Mouse (Mus musculus): ENCODE data around the gene Tsga10ip. TPM values are rescaled to one million over a fixed set of nuclear protein-coding genes. Genes with fewer than 3 reads are reported as not detected.

The Tsga10ip gene
- polyA plus RNA-seq, 1 experiment = 0.37 TPM

GRCm38 (mm10) chr19:5424092-5424781 lies 21.9 kb upstream of the Tsga10ip start:
- Histone ChIP-seq H3K4me2 (ENCODE audit: low read depth) (peak overlapping the region; percentile 94), H3ac (ENCODE audit: control insufficient read depth, insufficient read length) (peak overlapping the region; percentile 83), H3K36me3 (ENCODE audit: control insufficient read depth, insufficient read depth) (peaks cover 21% of the 10 kb centered on the region), H3K79me2 (ENCODE audit: control insufficient read depth, insufficient read depth) (peaks cover 31% of the 10 kb centered on the region), H3K4me3 (peak overlapping the region; percentile 68), H3K27me3 (ENCODE audit: control insufficient read depth, insufficient read depth, insufficient read length) (no peaks in the 10 kb centered on the region)
- TF ChIP-seq REST (IDR thresholded peaks at IDR 0.05; ENCODE audit: insufficient read depth, insufficient read length) = no peak
- no peak for TF ChIP-seq CEBPB (IDR thresholded peaks at IDR 0.05; ENCODE audit: insufficient read depth, poor library complexity, severe bottlenecking)
- TF ChIP-seq TCF12 (IDR thresholded peaks at IDR 0.05; ENCODE audit: insufficient read depth, poor library complexity, severe bottlenecking) = no peak
- TF ChIP-seq E2F4 (IDR thresholded peaks at IDR 0.05; ENCODE audit: insufficient read depth) = no peak
- TF ChIP-seq POLR2AphosphoS2 (IDR thresholded peaks at IDR 0.05; ENCODE audit: insufficient read length, low read depth) = peak; percentile 4
- TF ChIP-seq MYOG (IDR thresholded peaks at IDR 0.05; ENCODE audit: control insufficient read depth in 1 of 3, insufficient read depth in 1 of 3, insufficient read length in 2 of 3, low read depth in 2 of 3) = no peak
- peak; percentile 39 for TF ChIP-seq POLR2A (IDR thresholded peaks at IDR 0.05; ENCODE audit: insufficient read length, low read depth)
- no peak for TF ChIP-seq USF1 (IDR thresholded peaks at IDR 0.05; ENCODE audit: low read depth)
- peak in 1 of 3 experiments; percentile 26 for TF ChIP-seq MYOD1 (IDR thresholded peaks at IDR 0.05; ENCODE audit: control insufficient read depth in 1 of 3, insufficient read length in 2 of 3, low read depth in 2 of 3)
- TF ChIP-seq SRF (IDR thresholded peaks at IDR 0.05; ENCODE audit: control insufficient read depth, insufficient read length, low read depth) = no peak

- peaks cover 31% of the 10 kb centered on the region for H3K79me2 ChIP-seq (ENCODE audit: control insufficient read depth, insufficient read depth)
- H3K4me2 ChIP-seq (ENCODE audit: low read depth) = peak overlapping the region; percentile 94
- H3ac ChIP-seq (ENCODE audit: control insufficient read depth, insufficient read length) = peak overlapping the region; percentile 83
- H3K27me3 ChIP-seq (ENCODE audit: control insufficient read depth, insufficient read depth, insufficient read length) = no peaks in the 10 kb centered on the region
- TF ChIP-seq MYOG (IDR thresholded peaks at IDR 0.05; ENCODE audit: control insufficient read depth in 1 of 3, insufficient read depth in 1 of 3, insufficient read length in 2 of 3, low read depth in 2 of 3) = no peak
- no peak for TF ChIP-seq USF1 (IDR thresholded peaks at IDR 0.05; ENCODE audit: low read depth)
- no peak for TF ChIP-seq POLR2A (IDR thresholded peaks at IDR 0.05; ENCODE audit: insufficient read length, low read depth)
- no peak for TF ChIP-seq SRF (IDR thresholded peaks at IDR 0.05; ENCODE audit: control insufficient read depth, insufficient read length, low read depth)
- no peak for TF ChIP-seq MYOD1 (IDR thresholded peaks at IDR 0.05; ENCODE audit: control insufficient read depth in 1 of 3, insufficient read length in 2 of 3, low read depth in 2 of 3)
- TF ChIP-seq MAX (IDR thresholded peaks at IDR 0.05; ENCODE audit: low read depth) = no peak
- TF ChIP-seq REST (IDR thresholded peaks at IDR 0.05; ENCODE audit: insufficient read depth, insufficient read length) = no peak
- TF ChIP-seq POLR2AphosphoS2 (IDR thresholded peaks at IDR 0.05; ENCODE audit: insufficient read length, low read depth) = no peak
- no peak for TF ChIP-seq TCF3 (IDR thresholded peaks at IDR 0.05; ENCODE audit: insufficient read length, low read depth)
- no peak for TF ChIP-seq E2F4 (IDR thresholded peaks at IDR 0.05; ENCODE audit: insufficient read depth)
- H3K36me3 ChIP-seq (ENCODE audit: control insufficient read depth, insufficient read depth) = peaks cover 21% of the 10 kb centered on the region
- H3K4me3 ChIP-seq = peak overlapping the region; percentile 68
Observed at GRCm38 (mm10) chr19:5423561-5423960, 21.2 kb upstream of the Tsga10ip start.

- Histone ChIP-seq H3K4me2 (ENCODE audit: low read depth) (peak overlapping the region; percentile 94), H3K27me3 (ENCODE audit: control insufficient read depth, insufficient read depth, insufficient read length) (no peaks in the 10 kb centered on the region), H3K79me2 (ENCODE audit: control insufficient read depth, insufficient read depth) (peaks cover 31% of the 10 kb centered on the region), H3K36me3 (ENCODE audit: control insufficient read depth, insufficient read depth) (peaks cover 21% of the 10 kb centered on the region), H3K4me3 (peak overlapping the region; percentile 68), H3ac (ENCODE audit: control insufficient read depth, insufficient read length) (no peak overlapping the region)
- TF ChIP-seq USF1 (IDR thresholded peaks at IDR 0.05; ENCODE audit: low read depth) = no peak
- no peak for TF ChIP-seq POLR2AphosphoS2 (IDR thresholded peaks at IDR 0.05; ENCODE audit: insufficient read length, low read depth)
- no peak for TF ChIP-seq MYOD1 (IDR thresholded peaks at IDR 0.05; ENCODE audit: control insufficient read depth in 1 of 3, insufficient read length in 2 of 3, low read depth in 2 of 3)
- TF ChIP-seq SRF (IDR thresholded peaks at IDR 0.05; ENCODE audit: control insufficient read depth, insufficient read length, low read depth) = no peak
- TF ChIP-seq CEBPB (IDR thresholded peaks at IDR 0.05; ENCODE audit: insufficient read depth, poor library complexity, severe bottlenecking) = no peak
Observed at GRCm38 (mm10) chr19:5422895-5423443, 20.6 kb upstream of the Tsga10ip start.

GRCm38 (mm10) chr19:5422267-5422666 lies 19.9 kb upstream of the Tsga10ip start:
- peak overlapping the region; percentile 22 for H3K4me2 ChIP-seq (ENCODE audit: low read depth)
- H3K36me3 ChIP-seq (ENCODE audit: control insufficient read depth, insufficient read depth) = peaks cover 21% of the 10 kb centered on the region
- H3ac ChIP-seq (ENCODE audit: control insufficient read depth, insufficient read length) = no peak overlapping the region
- H3K79me2 ChIP-seq (ENCODE audit: control insufficient read depth, insufficient read depth) = peaks cover 31% of the 10 kb centered on the region
- TF ChIP-seq E2F4 (IDR thresholded peaks at IDR 0.05; ENCODE audit: insufficient read depth) (no peak), TCF12 (IDR thresholded peaks at IDR 0.05; ENCODE audit: insufficient read depth, poor library complexity, severe bottlenecking) (no peak), SRF (IDR thresholded peaks at IDR 0.05; ENCODE audit: control insufficient read depth, insufficient read length, low read depth) (no peak)
- no peaks in the 10 kb centered on the region for H3K27me3 ChIP-seq (ENCODE audit: control insufficient read depth, insufficient read depth, insufficient read length)
- no peak overlapping the region for H3K4me3 ChIP-seq

GRCm38 (mm10) chr19:5421784-5422183 lies 19.5 kb upstream of the Tsga10ip start:
- peak in 1 of 3 experiments; percentile 40 for TF ChIP-seq MYOG (IDR thresholded peaks at IDR 0.05; ENCODE audit: control insufficient read depth in 1 of 3, insufficient read depth in 1 of 3, insufficient read length in 2 of 3, low read depth in 2 of 3)
- peak; percentile 73 to 93 (median 89) for TF ChIP-seq MYOD1 (IDR thresholded peaks at IDR 0.05; ENCODE audit: control insufficient read depth in 1 of 3, insufficient read length in 2 of 3, low read depth in 2 of 3)
- no peak for TF ChIP-seq POLR2AphosphoS2 (IDR thresholded peaks at IDR 0.05; ENCODE audit: insufficient read length, low read depth)
- no peaks in the 10 kb centered on the region for H3K27me3 ChIP-seq (ENCODE audit: control insufficient read depth, insufficient read depth, insufficient read length)
- peak overlapping the region; percentile 43 for H3K4me2 ChIP-seq (ENCODE audit: low read depth)
- no peak overlapping the region for H3ac ChIP-seq (ENCODE audit: control insufficient read depth, insufficient read length)
- peaks cover 16% of the 10 kb centered on the region for H3K36me3 ChIP-seq (ENCODE audit: control insufficient read depth, insufficient read depth)
- no peak overlapping the region for H3K4me3 ChIP-seq
- peaks cover 31% of the 10 kb centered on the region for H3K79me2 ChIP-seq (ENCODE audit: control insufficient read depth, insufficient read depth)
